Mouse (Mus musculus): ENCODE results near the gene Tekt3.

The Tekt3 gene

DNA sequence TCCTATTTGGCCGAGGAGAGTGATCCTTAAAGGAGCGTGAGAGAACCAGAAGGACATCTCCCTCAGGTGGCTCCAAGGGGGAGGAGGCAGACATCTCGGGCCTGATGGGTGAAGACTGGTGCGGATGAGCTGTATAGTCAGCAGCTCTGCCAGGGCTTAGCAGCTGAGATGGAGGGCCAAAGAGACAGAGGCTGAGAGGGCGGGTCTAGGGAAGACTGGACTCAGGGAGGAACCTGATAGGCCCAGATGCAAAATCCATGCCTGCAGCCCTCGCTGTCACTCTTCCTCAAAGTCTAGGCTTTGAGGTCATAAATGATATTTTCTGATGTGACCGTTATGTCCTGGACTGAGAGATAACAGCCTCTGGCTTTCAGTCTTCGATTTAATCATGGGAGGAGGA lies 65.5 kb downstream of the Tekt3 start:
- DNase-seq = no peak

DNA sequence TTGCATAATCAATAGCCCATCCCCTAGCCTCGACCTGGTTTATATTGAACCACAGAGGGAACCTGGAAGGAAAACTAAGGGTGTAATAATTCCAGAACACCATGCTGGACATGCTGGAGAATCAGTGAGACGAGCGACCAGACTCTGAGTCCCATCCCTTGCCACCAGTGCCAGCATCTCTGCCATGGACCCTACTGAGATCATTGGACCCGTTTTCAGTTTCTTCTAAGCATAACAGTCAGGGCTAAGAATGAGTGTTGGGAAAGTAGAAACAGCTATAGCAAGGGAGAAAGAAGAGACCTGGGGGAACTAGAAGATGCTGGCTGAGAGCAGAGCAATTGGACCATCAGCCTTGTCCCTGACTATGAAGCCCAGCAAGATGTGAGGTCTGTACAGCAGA lies 66.1 kb downstream of the Tekt3 start:
- DNase-seq = no peak

- DNase-seq = no peak
Measured at GRCm38 (mm10) chr11:63128784-63129183, 67.3 kb downstream of the Tekt3 start, which contains the start of gene Pmp22. Gene Pmp22, plus strand, starts transcription at chr11:63128982.

- no peak for DNase-seq
Measured at GRCm38 (mm10) chr11:63129375-63129774, 67.9 kb downstream of the Tekt3 start.

GRCm38 (mm10) chr11:63129840-63130239 lies 68.4 kb downstream of the Tekt3 start:
- no peak for DNase-seq

DNA sequence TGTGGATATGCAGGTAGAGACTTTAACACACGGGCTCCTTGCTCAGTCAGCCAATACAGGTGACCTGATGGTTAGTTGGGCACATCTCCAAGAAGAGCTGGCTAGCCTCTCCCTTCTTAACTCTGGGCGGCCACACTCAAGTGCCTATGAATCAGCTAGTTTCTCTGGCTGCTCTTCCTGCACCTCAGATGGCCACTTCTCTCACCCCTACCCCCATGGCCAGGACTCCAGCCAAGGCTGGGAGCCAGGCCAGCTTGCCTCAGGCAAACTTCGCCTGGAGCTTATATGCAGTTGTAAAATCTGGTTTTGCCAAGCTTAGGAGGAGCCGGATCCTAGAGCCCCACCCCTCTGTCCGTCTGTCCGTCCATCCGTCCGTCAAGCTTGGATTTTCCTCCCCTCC lies 69.0 kb downstream of the Tekt3 start:
- DNase-seq = peak; percentile 84 to 95

DNA sequence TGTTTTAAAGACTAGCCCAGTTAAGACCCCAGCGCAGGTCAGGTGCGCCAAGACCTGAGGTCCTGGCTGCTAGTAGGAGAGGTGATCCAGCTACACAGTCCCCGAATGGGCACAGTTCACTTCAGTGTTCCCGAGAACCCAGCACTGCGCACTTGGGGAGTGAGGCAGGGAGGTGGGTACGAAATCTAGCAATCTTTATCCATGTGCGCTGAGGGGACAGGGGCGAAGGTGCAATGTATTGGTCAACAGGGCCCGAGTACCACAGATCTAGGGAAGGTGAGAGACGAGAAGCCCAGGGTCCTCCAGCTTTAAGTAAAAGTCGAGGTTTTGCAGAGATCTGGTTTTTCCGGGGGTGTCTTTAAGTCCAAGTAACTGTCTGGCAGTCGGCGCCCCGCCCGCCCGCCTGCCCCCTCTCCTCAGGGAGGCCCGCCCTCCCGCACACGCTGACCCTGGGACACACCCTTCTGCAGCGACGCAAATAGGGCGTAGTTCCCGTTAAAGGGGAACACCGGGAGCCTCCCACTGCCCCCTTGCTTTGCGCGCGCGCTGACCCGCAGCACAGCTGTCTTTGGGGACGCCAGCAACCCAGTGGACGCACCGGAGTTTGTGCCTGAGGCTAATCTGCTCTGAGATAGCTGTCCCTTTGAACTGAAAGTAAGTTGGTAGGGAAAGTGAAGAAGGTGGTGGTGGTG lies 69.7 kb downstream of the Tekt3 start:
- peak in 1 of 2 experiments; percentile 27 for DNase-seq

DNA sequence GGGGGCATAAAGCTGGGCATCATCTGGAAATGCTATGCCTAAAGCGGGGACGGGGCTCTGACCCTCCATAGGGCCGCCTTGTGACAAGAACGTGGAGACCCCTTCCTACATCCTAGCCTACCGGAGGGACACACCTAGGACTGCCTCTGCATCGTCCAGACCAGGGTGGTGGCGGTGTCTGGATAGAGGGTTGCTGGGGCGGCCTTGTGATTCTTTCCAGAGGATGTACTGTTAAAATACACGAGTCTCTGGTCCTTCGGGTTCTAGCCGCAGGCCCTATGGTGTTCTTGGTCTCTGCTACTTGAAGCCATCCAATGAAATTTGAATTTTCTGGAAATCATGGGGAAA lies 70.2 kb downstream of the Tekt3 start:
- DNase-seq = no peak

GRCm38 (mm10) chr11:63132151-63132500 lies 70.7 kb downstream of the Tekt3 start:
- DNase-seq = no peak

- DNase-seq = peak; percentile 65 to 78
Measured at GRCm38 (mm10) chr11:63132501-63133435, 71.3 kb downstream of the Tekt3 start.

DNA sequence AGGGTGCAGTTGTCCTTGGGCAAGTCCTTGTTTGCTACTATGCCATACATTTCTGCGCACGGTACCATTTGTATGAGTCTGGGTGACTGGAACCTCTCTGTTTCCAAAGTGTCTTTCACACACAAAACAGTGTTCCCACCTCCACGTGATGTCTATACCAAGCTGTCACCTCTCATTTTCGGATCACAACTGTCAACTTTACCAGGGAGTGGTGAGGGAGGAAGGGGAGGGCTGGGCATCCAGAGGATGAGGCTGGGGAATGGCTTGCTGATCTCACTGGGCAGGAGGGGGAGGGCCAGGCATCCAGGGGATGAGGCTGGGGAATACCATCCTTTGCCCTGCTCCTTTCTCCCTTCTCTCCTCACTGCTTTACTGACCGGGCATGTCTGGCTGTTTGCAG lies 72.6 kb downstream of the Tekt3 start:
- DNase-seq = no peak

DNA sequence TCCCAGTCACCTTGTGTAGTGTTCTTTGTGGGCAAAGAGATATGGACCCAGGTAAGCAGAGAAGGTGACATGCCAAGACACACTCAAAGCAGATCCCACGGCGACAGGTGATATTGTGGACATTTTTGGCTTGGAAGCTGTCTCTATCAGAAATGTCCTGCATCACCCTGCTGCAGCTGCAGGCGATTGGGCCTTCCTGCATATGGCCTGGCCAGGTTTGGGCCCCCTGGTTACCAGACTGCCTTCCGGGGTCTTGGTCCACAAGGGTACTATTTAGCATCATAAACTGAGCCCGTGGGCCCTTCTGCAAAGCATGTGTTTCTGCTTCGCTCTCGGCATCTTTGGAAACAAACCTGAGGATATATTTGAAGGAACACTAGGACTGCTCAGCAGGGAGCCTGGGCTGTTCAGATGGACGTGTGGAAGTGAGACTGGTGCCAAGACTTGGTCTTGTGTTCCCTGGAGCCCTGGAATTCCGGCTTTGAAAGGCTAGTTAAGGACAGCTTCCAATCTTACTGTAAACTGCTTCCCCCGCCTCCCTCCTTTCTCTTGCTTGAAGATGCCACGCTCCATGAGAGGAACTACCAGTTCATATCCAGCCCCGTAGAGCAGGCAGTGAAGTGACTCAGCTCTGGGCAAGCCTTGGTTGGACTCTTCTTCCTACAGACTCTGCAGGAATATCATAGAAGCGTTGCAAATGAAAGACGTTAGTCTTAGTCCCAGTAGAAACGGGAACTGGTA lies 73.5 kb downstream of the Tekt3 start:
- peak in 1 of 2 experiments; percentile 43 for DNase-seq

DNA sequence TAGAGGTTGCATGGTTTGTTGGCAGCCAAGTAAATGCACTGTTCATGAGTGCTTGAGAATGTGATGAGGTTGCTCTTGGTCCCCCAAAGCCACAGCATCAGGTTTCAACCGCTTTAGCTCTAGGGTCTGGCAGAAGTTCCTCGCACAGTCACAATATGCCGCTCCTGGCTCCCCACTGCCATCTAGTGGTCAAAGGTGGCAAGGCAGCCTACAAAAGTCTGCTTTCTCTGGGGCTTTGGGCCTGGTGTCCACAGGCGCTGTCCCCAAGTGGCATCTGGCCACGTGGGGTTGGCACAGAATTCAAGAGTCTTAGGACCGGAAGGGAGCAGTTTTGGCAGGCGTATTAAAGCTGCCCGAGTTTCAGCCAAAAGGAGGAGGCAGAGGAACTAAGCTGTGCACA lies 74.2 kb downstream of the Tekt3 start:
- peak; percentile 97 to 98 for DNase-seq

DNA sequence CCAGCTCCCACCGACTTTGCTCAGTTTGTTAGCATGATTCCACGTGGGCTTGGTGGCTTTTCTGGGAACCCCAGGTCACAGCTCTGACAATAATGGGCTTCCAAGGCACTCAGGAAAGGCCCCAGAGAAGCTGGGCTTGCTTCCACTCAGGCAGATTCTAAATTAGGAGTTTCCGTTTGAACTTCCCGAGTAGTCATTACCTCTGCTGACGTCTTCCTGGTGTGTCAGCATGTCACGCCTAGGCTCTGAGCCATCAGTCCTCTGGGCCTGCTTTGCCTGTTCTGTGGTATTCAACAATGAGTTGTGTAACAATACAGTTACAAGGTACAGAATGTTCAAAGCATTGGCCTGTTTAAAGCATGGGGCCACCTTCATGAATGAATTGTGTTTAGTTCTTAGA lies 74.8 kb downstream of the Tekt3 start:
- DNase-seq = no peak

DNA sequence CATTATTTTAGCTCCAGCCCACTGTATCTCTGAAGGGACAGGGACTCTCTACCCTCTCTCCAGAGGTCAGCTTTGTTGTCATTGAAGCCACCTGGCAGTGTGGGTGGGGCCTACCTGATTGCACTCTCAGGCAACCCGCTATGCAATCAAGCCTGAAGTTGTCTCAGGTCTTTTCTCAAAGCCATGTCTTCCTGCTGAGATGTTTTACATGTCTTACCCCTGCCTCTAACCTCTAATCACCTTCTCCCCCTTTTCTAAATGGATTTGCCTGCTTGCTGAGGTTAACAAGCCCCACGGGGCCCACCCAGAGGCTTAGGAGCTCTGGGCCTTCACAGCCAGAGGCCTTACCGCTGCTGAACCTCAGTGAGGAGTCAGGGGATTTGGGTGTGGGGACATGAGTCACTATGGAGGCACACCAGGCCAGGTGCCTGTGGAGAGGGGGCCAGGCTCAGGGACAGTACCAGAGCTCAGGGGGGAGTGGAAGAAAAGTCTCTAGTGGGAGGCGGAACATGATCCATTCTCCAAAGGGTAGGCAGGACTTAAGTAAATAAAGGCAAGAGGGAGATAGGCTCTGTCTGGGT lies 75.5 kb downstream of the Tekt3 start:
- DNase-seq = no peak

GRCm38 (mm10) chr11:63138739-63139138 lies 77.3 kb downstream of the Tekt3 start:
- no peak for DNase-seq

- no peak for DNase-seq
Measured at GRCm38 (mm10) chr11:63142311-63142710, 80.9 kb downstream of the Tekt3 start.

DNA sequence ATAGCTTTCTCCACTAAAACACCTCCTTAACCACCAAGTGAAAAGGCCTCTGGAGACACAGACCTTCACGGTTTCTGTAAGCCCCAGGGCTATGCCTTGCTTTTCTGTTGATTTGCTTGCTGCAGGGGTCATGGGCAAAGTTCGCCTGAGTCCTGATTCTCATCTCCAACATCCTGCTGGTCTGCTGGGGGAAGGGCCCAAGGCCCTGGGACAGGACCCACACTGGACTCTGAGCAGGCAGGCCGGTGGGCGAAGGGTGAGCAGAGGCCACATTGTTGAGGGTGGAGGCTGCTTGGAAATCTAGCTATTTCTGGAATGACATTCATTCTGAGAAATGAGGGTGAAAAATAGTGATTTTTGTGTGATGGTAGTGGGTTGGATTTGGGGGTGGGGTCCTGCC lies 81.4 kb downstream of the Tekt3 start:
- DNase-seq = no peak

- DNase-seq = no peak
Measured at GRCm38 (mm10) chr11:63143486-63143885, 82.0 kb downstream of the Tekt3 start.
